In the genomic region with DNA sequence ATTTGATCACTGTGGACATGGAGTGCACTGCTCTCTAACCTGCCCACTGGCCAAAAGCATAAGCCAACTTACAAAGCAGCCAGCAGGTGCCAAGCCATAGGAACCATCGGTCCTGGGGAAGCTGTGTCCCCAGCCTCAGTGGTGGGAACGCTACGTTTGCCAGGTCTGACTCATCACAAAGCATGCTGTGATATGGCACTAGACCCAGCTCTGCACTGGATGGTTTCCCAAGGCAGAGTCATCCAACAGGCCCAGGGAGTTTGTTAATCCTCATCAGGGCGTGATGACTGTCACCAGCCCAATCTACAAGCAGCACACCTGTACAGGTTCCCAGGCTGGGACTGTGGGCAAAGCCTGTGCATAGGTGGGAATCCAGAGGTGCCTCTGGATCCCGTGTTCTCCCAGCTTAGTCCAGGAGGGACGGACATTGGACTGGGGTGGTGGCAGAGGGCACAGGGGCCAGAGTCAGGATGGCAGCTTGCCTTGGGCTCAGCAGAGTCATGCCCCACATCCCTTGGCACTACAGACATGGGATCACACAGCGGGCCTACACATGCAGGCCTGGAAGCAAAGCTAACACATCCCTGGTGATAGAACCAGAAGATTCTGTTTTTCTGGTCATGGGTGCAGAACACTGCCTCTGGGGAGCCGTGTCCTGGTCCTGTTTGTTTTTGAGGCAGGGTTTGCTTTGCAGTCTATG, we compare ENCODE assay signal across 16 mouse cellular contexts.
DNase-seq lines count a peak whose midpoint lies in the region; ATAC-seq lines count a peak whose summit lies in the region.
"Had no signal": no experiment of that assay in that cellular context is flagged by ENCODE, and none has a peak within 500 bp of the region (broad histone marks: within the 10 kb centered on the region; RNA-seq: fewer than 3 reads in every experiment).

No protein-coding gene starts in this region.

- H3K36me3 ChIP-seq in midbrain, embryonic 10.5 days: no peaks in the 10 kb centered on the region
- H3K36me3 ChIP-seq: stomach, embryonic 15.5 days had no signal

- H3K4me1 ChIP-seq in midbrain, embryonic 10.5 days: peaks cover 25% of the 10 kb centered on the region
- H3K4me1 ChIP-seq: stomach, embryonic 15.5 days had no signal

- no peaks in the 10 kb centered on the region for H3K9me3 ChIP-seq in midbrain, embryonic 10.5 days (replicated peaks)
- H3K9me3 ChIP-seq: megakaryocyte, embryonic 14.5 days; stomach, embryonic 15.5 days had no signal

- WGBS in midbrain, embryonic 10.5 days: 89% methylated on average over 8 of the region's 8 CpGs

- no peaks in the 10 kb centered on the region; the same call in 1 of the 2 replicates for H3K27me3 ChIP-seq in midbrain, embryonic 10.5 days (ENCODE audit: low read depth, poor library complexity, severe bottlenecking)
- H3K27me3 ChIP-seq: stomach, embryonic 15.5 days had no signal

- H3K4me3 ChIP-seq in midbrain, embryonic 10.5 days: no peak overlapping the region
- H3K4me3 ChIP-seq: left cerebral cortex, adult 2 months; megakaryocyte, embryonic 14.5 days; stomach, embryonic 15.5 days had no signal

- H3K27ac ChIP-seq in midbrain, embryonic 10.5 days (replicated peaks): no peak overlapping the region
- H3K27ac ChIP-seq: left cerebral cortex, adult 2 months; liver, embryonic 14.5 days; stomach, embryonic 15.5 days had no signal

- DNase-seq in frontal cortex, postnatal 25 days (ENCODE audit: low spot score in 2 of 2): no peak
- DNase-seq in 3T3-L1 (ENCODE audit: low read depth, low spot score): peak; percentile 81
- DNase-seq in cerebellum, adult 8-10 months: peak; percentile 89
- DNase-seq in layer of hippocampus, adult 9-10 months (ENCODE audit: low spot score): peak; percentile 63
- no peak for DNase-seq in midbrain, embryonic 10.5 days (ENCODE audit: low spot score)
- DNase-seq in embryo, embryonic 10 days (ENCODE audit: low spot score): no peak
- DNase-seq: adrenal gland, postnatal 14 days; embryo, embryonic 11 days; gastrocnemius, postnatal 36 days had no signal

- ATAC-seq in frontal cortex, adult (ENCODE audit: low TSS enrichment): peak; percentile 80
- no peak for ATAC-seq in megakaryocyte-erythroid progenitor cell, adult 5-6 weeks (replicated peaks; ENCODE audit: low FRiP score, low TSS enrichment, poor library complexity, severe bottlenecking)
- ATAC-seq: forebrain, embryonic 14.5 days had no signal

Comparison
In these comparisons a context has a peak if more than half of its experiments do, and no peak if none do; other contexts are left out.
1. DNase-seq: peak in 3T3-L1 (single experiment), cerebellum, adult 8-10 months (single experiment) and layer of hippocampus, adult 9-10 months (single experiment); none in frontal cortex, postnatal 25 days (0 of 2), midbrain, embryonic 10.5 days (single experiment) and embryo, embryonic 10 days (single experiment).